Mouse (Mus musculus) heart, postnatal 0 days (tissue): ENCODE measurements at regions not wholly inside any gene's neighbourhood (a gene's known extent, or its start where the extent isn't known, plus 50 kb on each side); places are given as distances from the start of the nearest gene placed in this dataset.

ENCODE experiments used
- CTCF ChIP-seq: IDR thresholded peaks from 2 replicates; pipeline ENCODE4 v1.5.1; 2016; ENCODE audit warnings: antibody characterized with exemption, control low read depth, low read depth
- EP300 ChIP-seq: IDR thresholded peaks from 2 replicates; pipeline ENCODE4 v1.6.1; 2016; ENCODE audit warnings: antibody characterized with exemption, low read depth

DNA sequence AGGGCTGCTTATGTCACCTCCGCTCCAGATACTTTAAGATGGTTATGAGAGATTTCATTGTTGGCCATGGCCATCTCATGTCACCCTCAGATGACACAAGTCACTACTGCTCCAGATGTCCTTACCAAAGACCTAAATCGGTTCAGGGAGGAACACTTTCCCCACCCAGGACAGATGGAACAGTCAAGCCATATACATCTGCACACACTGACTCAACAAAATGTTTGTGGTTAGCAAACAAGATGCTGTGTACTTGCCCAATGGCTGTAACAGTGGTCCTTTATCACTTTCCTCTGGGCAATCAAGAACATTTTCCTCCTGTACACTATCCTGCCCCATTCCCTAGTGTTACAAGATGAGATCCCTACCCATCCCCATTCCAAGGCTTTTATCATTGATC is 64.1 kb upstream of the Tent5a start:
- TF ChIP-seq CTCF (no peak), EP300 (no peak)
